Mouse (Mus musculus): ENCODE measurements at regions not wholly inside any gene's neighbourhood (a gene's known extent, or its start where the extent isn't known, plus 50 kb on each side); places are given as distances from the start of the nearest gene placed in this dataset.

- no peak for TF ChIP-seq POLR2A (IDR thresholded peaks at IDR 0.05; ENCODE audit: low read depth, low read length)
- TF ChIP-seq CTCF (IDR thresholded peaks at IDR 0.05; ENCODE audit: extremely low read depth, insufficient read depth, insufficient read length, insufficient replicate concordance): no peak
- H3K4me3 ChIP-seq (ENCODE audit: extremely low read depth, insufficient read depth, insufficient read length): no peak overlapping the region
- H3K36me3 ChIP-seq (ENCODE audit: control insufficient read depth, insufficient read depth, low read length): no peaks in the 10 kb centered on the region
- 80% methylated on average over 3 of the region's 3 CpGs for WGBS
- no peaks in the 10 kb centered on the region for H3K4me1 ChIP-seq (ENCODE audit: control insufficient read depth, insufficient read depth, insufficient read length)
- no peaks in the 10 kb centered on the region for H3K27me3 ChIP-seq (ENCODE audit: control insufficient read depth, insufficient read depth, low read length)
- DNase-seq (ENCODE audit: low read depth in 1 of 2, low spot score in 2 of 2): no peak
- no peak overlapping the region for H3K27ac ChIP-seq (ENCODE audit: insufficient read depth, low read length)
Measured at GRCm38 (mm10) chr2:117587381-117587780, 244.6 kb upstream of the Rasgrp1 start.

GRCm38 (mm10) chr2:117595028-117595427, 252.2 kb upstream of the Rasgrp1 start:
- WGBS: 61% methylated on average over 2 of the region's 2 CpGs
- H3K36me3 ChIP-seq (ENCODE audit: control insufficient read depth, insufficient read depth, low read length): no peaks in the 10 kb centered on the region

GRCm38 (mm10) chr2:117597573-117597972, 254.8 kb upstream of the Rasgrp1 start:
- Histone ChIP-seq H3K27ac (ENCODE audit: insufficient read depth, low read length) (no peak overlapping the region), H3K36me3 (ENCODE audit: control insufficient read depth, insufficient read depth, low read length) (no peaks in the 10 kb centered on the region), H3K4me1 (ENCODE audit: control insufficient read depth, insufficient read depth, insufficient read length) (no peaks in the 10 kb centered on the region), H3K27me3 (ENCODE audit: control insufficient read depth, insufficient read depth, low read length) (no peaks in the 10 kb centered on the region), H3K4me3 (ENCODE audit: extremely low read depth, insufficient read depth, insufficient read length) (no peak overlapping the region)
- no peak for TF ChIP-seq CTCF (IDR thresholded peaks at IDR 0.05; ENCODE audit: extremely low read depth, insufficient read depth, insufficient read length, insufficient replicate concordance)
- TF ChIP-seq POLR2A (IDR thresholded peaks at IDR 0.05; ENCODE audit: low read depth, low read length): no peak
- no peak for DNase-seq (ENCODE audit: low read depth in 1 of 2, low spot score in 2 of 2)

More at GRCm38 (mm10) chr2:117595028-117595427, 252.2 kb upstream of the Rasgrp1 start:
- Histone ChIP-seq H3K4me1 (ENCODE audit: control insufficient read depth, insufficient read depth, insufficient read length) (no peaks in the 10 kb centered on the region), H3K27me3 (ENCODE audit: control insufficient read depth, insufficient read depth, low read length) (no peaks in the 10 kb centered on the region), H3K27ac (ENCODE audit: insufficient read depth, low read length) (no peak overlapping the region), H3K4me3 (ENCODE audit: extremely low read depth, insufficient read depth, insufficient read length) (no peak overlapping the region)
- no peak for DNase-seq (ENCODE audit: low read depth in 1 of 2, low spot score in 2 of 2)
- TF ChIP-seq CTCF (IDR thresholded peaks at IDR 0.05; ENCODE audit: extremely low read depth, insufficient read depth, insufficient read length, insufficient replicate concordance) (no peak), POLR2A (IDR thresholded peaks at IDR 0.05; ENCODE audit: low read depth, low read length) (no peak)

DNA sequence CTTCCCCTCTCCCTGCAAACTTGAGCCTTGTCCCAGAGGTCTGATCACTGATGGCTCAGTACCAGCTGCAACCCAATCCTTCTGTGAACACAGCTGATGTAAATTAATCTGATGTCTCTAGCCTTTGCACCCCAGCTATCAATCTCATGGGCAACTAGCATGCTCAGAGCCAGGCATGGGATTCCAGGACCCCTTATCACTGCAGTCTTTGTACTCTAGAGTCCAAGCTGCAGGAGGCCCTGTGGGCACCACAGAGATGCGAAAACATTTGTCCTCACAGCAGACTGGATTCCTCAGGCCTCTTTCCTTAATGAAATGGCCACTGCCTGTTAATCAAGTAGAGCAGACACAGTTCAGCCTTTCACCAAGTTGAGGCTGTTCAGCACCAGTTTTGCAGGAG, 272.0 kb upstream of the Rasgrp1 start:
- H3K27ac ChIP-seq (ENCODE audit: insufficient read depth, low read length): no peak overlapping the region
- TF ChIP-seq POLR2A (IDR thresholded peaks at IDR 0.05; ENCODE audit: low read depth, low read length): no peak
- no peak for TF ChIP-seq CTCF (IDR thresholded peaks at IDR 0.05; ENCODE audit: extremely low read depth, insufficient read depth, insufficient read length, insufficient replicate concordance)
- 84% methylated on average over 1 of the region's 1 CpGs for WGBS
- no peaks in the 10 kb centered on the region for H3K36me3 ChIP-seq (ENCODE audit: control insufficient read depth, insufficient read depth, low read length)
- no peak for DNase-seq (ENCODE audit: low read depth in 1 of 2, low spot score in 2 of 2)
- H3K4me3 ChIP-seq (ENCODE audit: extremely low read depth, insufficient read depth, insufficient read length): no peak overlapping the region
- H3K4me1 ChIP-seq (ENCODE audit: control insufficient read depth, insufficient read depth, insufficient read length): no peaks in the 10 kb centered on the region
- no peaks in the 10 kb centered on the region for H3K27me3 ChIP-seq (ENCODE audit: control insufficient read depth, insufficient read depth, low read length)

DNA sequence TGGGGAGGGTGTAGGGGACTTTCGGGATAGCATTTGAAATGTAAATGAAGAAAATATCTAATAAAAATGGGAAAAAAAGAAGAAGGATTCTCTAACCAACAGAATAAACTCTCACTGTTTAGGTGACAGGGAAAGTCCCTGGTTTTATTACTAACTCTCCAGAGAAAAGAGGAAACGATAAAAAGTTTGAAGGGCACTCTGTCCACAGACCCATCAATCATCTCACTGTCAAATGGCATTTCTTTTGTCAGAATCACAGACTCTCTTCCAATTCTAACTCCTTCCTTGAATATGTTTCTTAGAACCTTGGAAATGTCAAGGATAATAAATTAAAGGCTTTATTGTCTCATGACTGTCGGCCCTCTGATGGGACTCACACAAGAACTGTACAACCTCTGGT, 275.3 kb upstream of the Rasgrp1 start:
- Histone ChIP-seq H3K4me1 (ENCODE audit: control insufficient read depth, insufficient read depth, insufficient read length) (no peaks in the 10 kb centered on the region), H3K4me3 (ENCODE audit: extremely low read depth, insufficient read depth, insufficient read length) (no peak overlapping the region), H3K36me3 (ENCODE audit: control insufficient read depth, insufficient read depth, low read length) (no peaks in the 10 kb centered on the region), H3K27me3 (ENCODE audit: control insufficient read depth, insufficient read depth, low read length) (no peaks in the 10 kb centered on the region), H3K27ac (ENCODE audit: insufficient read depth, low read length) (no peak overlapping the region)
- TF ChIP-seq POLR2A (IDR thresholded peaks at IDR 0.05; ENCODE audit: low read depth, low read length) (no peak), CTCF (IDR thresholded peaks at IDR 0.05; ENCODE audit: extremely low read depth, insufficient read depth, insufficient read length, insufficient replicate concordance) (no peak)
- 56% methylated on average over 3 of the region's 3 CpGs for WGBS
- DNase-seq (ENCODE audit: low read depth in 1 of 2, low spot score in 2 of 2): no peak

DNA sequence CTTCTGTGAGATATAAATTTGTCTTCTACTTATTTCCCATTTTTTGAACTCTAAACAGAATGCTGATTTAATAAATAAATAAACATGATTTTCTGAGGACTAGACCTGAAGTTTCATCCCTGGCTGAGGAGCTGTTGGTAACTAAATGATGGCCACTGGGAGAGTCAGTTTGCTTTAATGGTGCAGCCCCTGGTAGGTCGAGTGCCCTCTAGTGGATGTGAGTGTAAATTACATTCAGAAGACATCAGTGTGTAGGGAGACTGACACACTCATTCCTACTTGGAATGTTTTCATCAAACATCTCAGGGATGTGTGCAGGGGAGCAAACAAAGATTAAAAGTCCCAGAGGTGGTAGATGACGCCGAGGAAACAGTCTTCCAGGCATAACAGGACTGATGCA, 281.2 kb upstream of the Rasgrp1 start:
- H3K27me3 ChIP-seq (ENCODE audit: control insufficient read depth, insufficient read depth, low read length): no peaks in the 10 kb centered on the region
- no peaks in the 10 kb centered on the region for H3K36me3 ChIP-seq (ENCODE audit: control insufficient read depth, insufficient read depth, low read length)
- TF ChIP-seq POLR2A (IDR thresholded peaks at IDR 0.05; ENCODE audit: low read depth, low read length): no peak
- TF ChIP-seq CTCF (IDR thresholded peaks at IDR 0.05; ENCODE audit: extremely low read depth, insufficient read depth, insufficient read length, insufficient replicate concordance): peak; percentile 49; the same call in 1 of the 2 replicates
- no peak overlapping the region for H3K27ac ChIP-seq (ENCODE audit: insufficient read depth, low read length)
- DNase-seq (ENCODE audit: low read depth in 1 of 2, low spot score in 2 of 2): no peak
- WGBS: 51% methylated on average over 3 of the region's 3 CpGs
- H3K4me3 ChIP-seq (ENCODE audit: extremely low read depth, insufficient read depth, insufficient read length): no peak overlapping the region
- no peaks in the 10 kb centered on the region for H3K4me1 ChIP-seq (ENCODE audit: control insufficient read depth, insufficient read depth, insufficient read length)

DNA sequence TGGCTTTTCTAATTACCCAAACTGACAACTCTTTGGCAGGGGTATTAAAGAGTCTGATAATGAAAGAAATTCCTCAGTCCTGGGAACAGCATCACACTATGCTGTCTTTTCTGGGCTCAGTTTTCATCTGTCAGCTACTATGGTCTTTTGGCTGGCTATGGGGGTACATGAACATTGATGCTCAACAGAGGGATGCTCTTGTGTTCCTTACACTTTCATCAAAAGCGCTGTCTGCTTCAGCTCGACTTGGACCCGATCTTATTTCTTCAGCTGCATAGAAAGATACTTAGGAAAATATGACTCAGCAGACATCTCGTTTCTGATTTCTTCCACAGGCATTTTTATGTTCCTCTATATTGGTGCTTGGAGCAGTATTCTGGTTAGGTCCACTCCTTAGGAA, 292.1 kb upstream of the Rasgrp1 start:
- no peaks in the 10 kb centered on the region for H3K27me3 ChIP-seq (ENCODE audit: control insufficient read depth, insufficient read depth, low read length)
- no peak overlapping the region for H3K4me3 ChIP-seq (ENCODE audit: extremely low read depth, insufficient read depth, insufficient read length)
- 70% methylated on average over 4 of the region's 4 CpGs for WGBS
- TF ChIP-seq CTCF (IDR thresholded peaks at IDR 0.05; ENCODE audit: extremely low read depth, insufficient read depth, insufficient read length, insufficient replicate concordance) (no peak), POLR2A (IDR thresholded peaks at IDR 0.05; ENCODE audit: low read depth, low read length) (no peak)
- no peaks in the 10 kb centered on the region; the same call in 1 of the 2 replicates for H3K4me1 ChIP-seq (ENCODE audit: control insufficient read depth, insufficient read depth, insufficient read length)
- H3K27ac ChIP-seq (ENCODE audit: insufficient read depth, low read length): no peak overlapping the region
- no peak for DNase-seq (ENCODE audit: low read depth in 1 of 2, low spot score in 2 of 2)
- no peaks in the 10 kb centered on the region for H3K36me3 ChIP-seq (ENCODE audit: control insufficient read depth, insufficient read depth, low read length)

Measured in spleen, adult 2 months (tissue).